Mouse (Mus musculus) Patski (cell line): ENCODE results near the gene Cldn14. TPM values are rescaled to one million over a fixed set of nuclear protein-coding genes. Genes with fewer than 3 reads are reported as not detected.

Experiments
- ATAC-seq: fragments of 100-300 bp; one replicate; pipeline ENCODE4 v1.8.0; 2021
- CTCF ChIA-PET: fragments of 350-600 bp; sonication (Branson Sonifier 250); formaldehyde crosslinking; loops from one replicate; lab custom pipeline; 2022; ENCODE audit warnings: inconsistent platforms; lab: Charles Lee
- POLR2A ChIA-PET: fragments of 350-600 bp; sonication (Branson Sonifier 250); formaldehyde crosslinking; loops from one replicate; lab custom pipeline; 2022; ENCODE audit warnings: antibody characterized with exemption, inconsistent platforms; lab: Charles Lee
- DNase-seq: peaks from one replicate; pipeline ENCODE4 v3.0.0-alpha.2; 2011; ENCODE audit warnings: low read depth, low spot score
- H3K27me3 ChIP-seq: fragments of 371-371 bp; one replicate; pipeline ENCODE4 v1.5.1; 2021
- CTCF ChIP-seq: fragments of 100-300 bp; IDR thresholded peaks from one replicate; pipeline ENCODE4 v1.5.1; 2021
- in situ Hi-C: fragments of 300-500 bp; cut with MboI; formaldehyde crosslinking; loops from 3 replicates; pipeline ENCODE4 v1.11.1; 2018; ENCODE audit warnings: low pct_unique_long_range_greater_than_20kb, mixed read lengths
- polyA plus RNA-seq: library from polyadenylated mRNA; unstranded; gene quantifications from one replicate; pipeline ENCODE4 v1.2.3, GENCODE M21; 2021

The Cldn14 gene
- not detected for polyA plus RNA-seq

DNA sequence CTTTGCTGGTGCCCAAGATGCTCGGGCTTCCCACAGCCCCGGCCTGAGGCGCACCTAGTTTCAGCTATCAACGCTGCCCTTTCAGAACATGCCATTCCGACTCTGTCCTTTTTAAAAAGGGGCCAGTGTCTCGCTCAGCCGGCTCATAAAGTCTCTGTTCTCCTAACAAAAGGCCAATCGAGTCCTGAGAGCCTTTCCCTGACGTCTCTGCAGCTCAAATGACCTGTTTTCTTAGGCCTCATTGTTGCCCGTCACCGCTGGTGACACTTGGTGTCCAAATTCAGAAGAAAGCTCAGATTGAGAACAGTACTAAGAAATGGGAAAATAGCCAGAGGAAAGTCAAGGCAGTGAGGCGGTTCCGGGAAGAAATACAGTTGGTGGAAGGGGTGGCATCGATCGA lies at the start of gene Cldn14:
TSS of gene Cldn14 (minus strand) at position 101 of the 400 bp plus-strand sequence.
- CTCF ChIA-PET, result no interaction called here
- no peak for DNase-seq
- POLR2A ChIA-PET, result no interaction called here
- peaks cover 19% of the 10 kb centered on the region for H3K27me3 ChIP-seq
- in situ Hi-C loops, result no loop called here
- TF ChIP-seq CTCF, result no peak
- no peak for ATAC-seq

DNA sequence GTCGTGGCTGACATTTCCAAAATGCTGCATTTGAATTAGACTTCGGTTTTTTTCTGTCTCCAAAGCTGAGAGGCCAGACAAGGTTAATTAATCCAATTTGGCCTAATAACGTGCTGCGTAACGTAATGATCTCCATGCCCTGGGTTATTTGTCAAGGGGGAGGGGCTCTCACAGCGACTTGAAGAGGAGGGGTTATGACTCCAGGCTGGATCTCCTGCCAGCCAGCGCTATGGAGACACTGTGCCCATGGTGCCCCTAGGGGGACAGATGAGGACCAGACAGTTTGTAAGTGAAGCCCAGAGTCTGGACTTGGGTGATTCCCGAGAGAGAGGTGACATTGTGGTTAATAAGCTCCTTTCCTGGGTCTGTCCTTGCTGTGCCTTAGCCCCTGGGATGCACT lies 46.9 kb upstream of the Cldn14 start:
- POLR2A ChIA-PET, result no interaction called here
- no peak for TF ChIP-seq CTCF
- in situ Hi-C loops, result no loop called here
- no peaks in the 10 kb centered on the region for H3K27me3 ChIP-seq
- DNase-seq, result no peak
- CTCF ChIA-PET, result interaction anchor here (1.6 kb wide), 1 partner anchor 13 kb away, joined by 4 read pairs; no protein-coding TSS in a partner anchor
- no peak for ATAC-seq

- no peak for ATAC-seq
These were observed 46.5 kb upstream of the Cldn14 start for GRCm38 (mm10) chr16:94055176-94055575.

GRCm38 (mm10) chr16:94050368-94050767 lies 41.7 kb upstream of the Cldn14 start:
- ATAC-seq (no peak), DNase-seq (no peak)
- ChIA-PET POLR2A (no interaction called here), CTCF (no interaction called here)
- no peaks in the 10 kb centered on the region for H3K27me3 ChIP-seq
- in situ Hi-C loops, result no loop called here
- no peak for TF ChIP-seq CTCF

More at GRCm38 (mm10) chr16:94055176-94055575, 46.5 kb upstream of the Cldn14 start:
- TF ChIP-seq CTCF, result no peak
- DNase-seq, result no peak
- in situ Hi-C loops, result no loop called here
- CTCF ChIA-PET, result no interaction called here
- POLR2A ChIA-PET, result no interaction called here
- no peaks in the 10 kb centered on the region for H3K27me3 ChIP-seq

DNA sequence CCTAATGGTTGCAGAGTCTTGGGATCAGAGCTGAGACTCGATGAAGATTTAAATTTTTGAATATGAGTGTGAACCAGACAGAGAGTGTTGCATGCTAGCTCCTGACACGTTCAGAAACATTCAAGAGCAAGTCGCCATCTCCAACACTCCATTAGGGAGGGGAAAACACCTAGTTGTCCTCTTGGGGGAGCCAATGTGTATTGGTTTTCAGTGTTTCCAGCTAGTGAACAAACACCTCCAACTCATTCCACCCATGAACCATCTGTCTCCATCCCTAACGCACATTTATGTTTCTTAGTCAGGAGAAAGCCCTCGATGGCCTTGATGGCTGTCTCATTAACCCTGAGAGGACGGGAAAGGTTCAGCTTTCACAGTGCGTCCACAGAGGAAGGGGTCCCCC lies 36.4 kb upstream of the Cldn14 start:
- DNase-seq, result no peak
- ChIA-PET POLR2A (no interaction called here), CTCF (interaction anchor here (1.5 kb wide), 1 partner anchor 11 kb away, joined by 5 read pairs; no protein-coding TSS in a partner anchor)
- no peak for ATAC-seq
- in situ Hi-C loops, result no loop called here
- TF ChIP-seq CTCF, result peak; percentile 23
- H3K27me3 ChIP-seq, result no peaks in the 10 kb centered on the region

GRCm38 (mm10) chr16:94043797-94044196 lies 35.2 kb upstream of the Cldn14 start:
- ATAC-seq (no peak), DNase-seq (no peak)
- in situ Hi-C loops, result no loop called here
- CTCF ChIA-PET, result interaction anchor here (1.5 kb wide), 1 partner anchor 10 kb away, joined by 5 read pairs; no protein-coding TSS in a partner anchor
- TF ChIP-seq CTCF, result no peak
- POLR2A ChIA-PET, result no interaction called here
- H3K27me3 ChIP-seq, result no peaks in the 10 kb centered on the region

DNA sequence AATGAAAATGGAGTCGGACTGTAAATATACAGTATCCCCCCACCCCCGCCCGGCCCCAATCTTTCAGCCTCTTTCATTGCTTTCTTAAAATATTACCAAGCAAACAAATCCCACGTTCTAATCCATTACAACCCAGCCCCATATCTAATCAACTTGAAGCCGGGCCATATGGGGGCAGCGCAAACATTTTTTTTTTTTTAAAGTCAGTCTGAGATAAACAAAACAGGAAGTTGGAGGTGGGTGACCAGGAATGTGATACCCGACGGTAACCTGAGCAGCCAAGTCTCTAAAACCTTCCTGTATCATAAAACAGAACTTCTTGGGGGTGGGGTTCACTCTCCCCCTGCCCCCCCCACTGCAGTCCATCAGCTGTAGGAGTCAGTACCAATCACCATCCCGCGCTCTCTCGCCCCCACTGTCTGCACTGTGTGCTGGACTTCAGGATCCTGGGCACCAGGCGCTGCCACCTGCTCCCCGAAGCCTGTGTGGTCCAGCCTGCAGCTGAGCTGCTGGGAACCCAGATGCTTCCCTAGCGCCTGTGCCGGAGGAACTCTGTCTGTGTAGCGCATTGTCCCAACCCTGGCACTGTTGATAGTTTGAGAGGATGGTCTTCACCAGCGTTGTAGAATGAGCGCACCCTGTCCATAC lies 32.6 kb upstream of the Cldn14 start:
- CTCF ChIA-PET, result no interaction called here
- POLR2A ChIA-PET, result no interaction called here
- no peaks in the 10 kb centered on the region for H3K27me3 ChIP-seq
- DNase-seq (no peak), ATAC-seq (no peak)
- TF ChIP-seq CTCF, result no peak
- in situ Hi-C loops, result no loop called here

- ATAC-seq, result no peak
- POLR2A ChIA-PET, result no interaction called here
- in situ Hi-C loops, result no loop called here
- DNase-seq, result no peak
- CTCF ChIA-PET, result no interaction called here
- no peak for TF ChIP-seq CTCF
- H3K27me3 ChIP-seq, result no peaks in the 10 kb centered on the region
These were observed 31.8 kb upstream of the Cldn14 start for GRCm38 (mm10) chr16:94040485-94040884.

GRCm38 (mm10) chr16:94038986-94039341 lies 30.3 kb upstream of the Cldn14 start:
- CTCF ChIA-PET, result interaction anchor here (1.6 to 2.5 kb wide), 2 partner anchors 218 to 220 kb away, joined by 6 to 8 read pairs; no protein-coding TSS in a partner anchor
- POLR2A ChIA-PET, result no interaction called here
- in situ Hi-C loops, result loop anchor here (5.0 kb wide), 1 partner anchor 208 kb away; no protein-coding TSS in a partner anchor

GRCm38 (mm10) chr16:94038272-94038985 lies 29.8 kb upstream of the Cldn14 start:
- TF ChIP-seq CTCF, result peak; percentile 84
- ChIA-PET POLR2A (no interaction called here), CTCF (interaction anchor here (0.9 to 2.5 kb wide), 5 partner anchors 10 to 220 kb away, joined by 4 to 8 read pairs (median 4); no protein-coding TSS in a partner anchor)
- DNase-seq (no peak), ATAC-seq (no peak)
- H3K27me3 ChIP-seq, result no peaks in the 10 kb centered on the region
- in situ Hi-C loops, result loop anchor here (5.0 kb wide), 1 partner anchor 209 kb away; no protein-coding TSS in a partner anchor

More at GRCm38 (mm10) chr16:94038986-94039341, 30.3 kb upstream of the Cldn14 start:
- TF ChIP-seq CTCF, result no peak
- H3K27me3 ChIP-seq, result no peaks in the 10 kb centered on the region
- DNase-seq (no peak), ATAC-seq (no peak)

GRCm38 (mm10) chr16:94037280-94037679 lies 28.6 kb upstream of the Cldn14 start:
- in situ Hi-C loops, result loop anchor here (5.0 kb wide), 1 partner anchor 210 kb away; no protein-coding TSS in a partner anchor
- ChIA-PET CTCF (interaction anchor here (0.7 to 2.5 kb wide), 6 partner anchors 9 to 221 kb away, joined by 3 to 8 read pairs (median 4); no protein-coding TSS in a partner anchor), POLR2A (no interaction called here)
- DNase-seq, result no peak
- no peak for TF ChIP-seq CTCF
- no peak for ATAC-seq
- no peaks in the 10 kb centered on the region for H3K27me3 ChIP-seq
